Mouse (Mus musculus): Measurements from ENCODE around the gene Mcrs1.

DNA sequence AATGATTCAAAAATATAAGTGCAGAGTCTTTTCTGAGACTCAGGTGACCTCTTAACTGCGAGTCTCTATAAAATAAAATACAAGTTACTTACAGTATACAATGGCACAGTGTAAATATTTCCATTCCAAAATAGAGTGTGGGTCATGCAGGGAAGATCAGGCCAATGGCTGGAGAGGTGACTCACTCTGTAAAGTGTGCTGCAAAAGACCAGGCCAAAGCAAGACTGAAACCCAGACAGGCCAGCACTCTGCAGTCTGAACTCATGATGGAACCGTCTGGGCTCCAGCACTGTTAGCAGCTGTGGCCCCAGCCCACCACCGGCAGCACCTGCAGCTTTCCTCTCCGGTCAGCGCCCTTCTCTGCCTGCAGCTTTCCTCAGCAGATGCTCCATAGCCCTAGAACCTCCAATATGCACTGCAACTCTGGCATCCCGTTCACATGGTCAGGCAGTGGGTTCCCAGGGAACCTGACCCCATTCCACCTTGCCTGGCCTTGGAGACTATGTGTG, 3.5 kb upstream of the Mcrs1 start:
- TF ChIP-seq CTCF (conservative IDR thresholded peaks at IDR 0.05; ENCODE audit: low read length) (no peak), NANOG (IDR thresholded peaks at IDR 0.05; ENCODE audit: borderline replicate concordance, low read length) (no peak)

Measured in E14TG2a.4 (cell line).